Mouse (Mus musculus): ENCODE measurements around the gene Zfp960. TPM values are rescaled to one million over a fixed set of nuclear protein-coding genes. Genes with fewer than 3 reads are reported as not detected.

Gene Zfp960
- 1.0 TPM for polyA plus RNA-seq (2017; shearing (Covaris generic))

GRCm38 (mm10) chr17:17063628-17064494 is at the start of gene Zfp960:
Gene Zfp960 (plus strand): TSS chr17:17064113.

GRCm38 (mm10) chr17:17120830-17121502 is 57.1 kb downstream of the Zfp960 start, which contains the start of gene Zfp97:
Gene Zfp97 (plus strand): TSS chr17:17121415.

Other genes with a start within 250 kb of the Zfp960 start
- 11.7 TPM for gene Zfp97, start 57.3 kb downstream of the Zfp960 start, polyA plus RNA-seq (2017; shearing (Covaris generic))